Mouse (Mus musculus): Measurements from ENCODE around the gene Mamstr. TPM values are rescaled to one million over a fixed set of nuclear protein-coding genes. Genes with fewer than 3 reads are reported as not detected.

Gene Mamstr
- polyA plus RNA-seq (2012; rRNA removed), result 6.1 and 7.7 TPM in 2 replicates

DNA sequence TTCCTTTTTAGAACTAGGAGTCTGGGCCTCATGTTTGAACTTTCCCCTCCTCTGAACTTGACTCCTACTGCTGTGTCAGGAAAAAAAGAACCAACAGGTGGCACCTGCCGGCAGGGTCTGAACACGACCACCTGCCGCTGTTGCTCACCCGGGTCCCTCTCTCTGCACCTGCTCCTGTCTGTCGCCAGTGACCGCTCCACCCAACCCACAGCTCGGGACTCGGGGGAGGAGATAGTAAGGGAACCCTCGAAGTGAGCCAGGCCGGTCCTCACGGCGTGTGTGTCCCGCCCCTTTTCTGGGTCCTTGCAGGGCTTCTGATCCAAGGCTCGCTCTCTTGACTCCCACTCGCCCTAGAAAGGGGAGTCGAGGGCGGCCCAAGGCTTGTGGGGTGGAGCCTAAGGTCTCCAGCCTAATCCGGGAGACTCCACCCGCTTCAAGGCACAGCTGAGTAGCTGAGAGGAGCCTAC is at the start of gene Mamstr:
Mamstr (plus strand) TSS at position 417 of the 467 bp plus-strand sequence.
- no peak for DNase-seq (ENCODE audit: low read depth)

DNA sequence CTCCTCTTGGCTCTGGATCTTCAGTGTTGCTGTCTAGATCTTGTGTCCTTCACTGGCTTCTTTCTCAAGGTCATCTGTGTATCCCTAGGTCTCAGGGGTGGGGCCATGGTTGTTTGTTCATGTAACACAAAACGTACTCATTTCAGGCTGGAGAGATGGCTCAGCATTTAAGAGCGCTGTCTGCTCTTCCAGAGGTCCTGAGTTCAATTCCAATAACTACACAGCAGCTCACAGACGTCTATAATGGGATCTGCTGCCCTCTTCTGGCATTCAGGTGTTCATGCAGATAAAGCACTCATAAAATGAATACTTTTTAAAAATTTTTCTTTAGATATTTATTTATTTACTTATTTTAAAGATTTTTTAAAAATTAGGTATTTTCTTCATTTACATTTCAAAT is 48.9 kb upstream of the Mamstr start:
- no peak for DNase-seq (ENCODE audit: low read depth)

DNA sequence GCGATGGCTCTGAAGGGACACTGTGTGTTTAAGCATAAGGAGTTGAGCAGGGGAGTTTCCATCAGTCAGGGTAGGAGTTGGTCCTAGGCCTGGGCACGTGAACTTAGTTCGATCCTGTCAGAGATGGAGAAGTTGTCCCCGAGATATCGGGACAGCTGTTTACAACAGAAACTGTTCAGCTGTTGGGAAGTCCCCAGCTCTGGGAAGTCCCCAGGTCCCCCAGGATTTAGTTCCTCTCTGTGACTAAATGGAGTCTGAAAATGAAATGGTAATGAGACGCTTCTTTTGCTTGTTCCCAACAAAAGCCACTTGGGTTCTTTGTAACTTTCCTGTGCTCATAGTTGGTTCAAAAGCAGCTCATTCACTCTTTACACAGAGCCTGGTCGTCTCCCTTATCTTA is 47.9 kb upstream of the Mamstr start:
- no peak for DNase-seq (ENCODE audit: low read depth)

DNA sequence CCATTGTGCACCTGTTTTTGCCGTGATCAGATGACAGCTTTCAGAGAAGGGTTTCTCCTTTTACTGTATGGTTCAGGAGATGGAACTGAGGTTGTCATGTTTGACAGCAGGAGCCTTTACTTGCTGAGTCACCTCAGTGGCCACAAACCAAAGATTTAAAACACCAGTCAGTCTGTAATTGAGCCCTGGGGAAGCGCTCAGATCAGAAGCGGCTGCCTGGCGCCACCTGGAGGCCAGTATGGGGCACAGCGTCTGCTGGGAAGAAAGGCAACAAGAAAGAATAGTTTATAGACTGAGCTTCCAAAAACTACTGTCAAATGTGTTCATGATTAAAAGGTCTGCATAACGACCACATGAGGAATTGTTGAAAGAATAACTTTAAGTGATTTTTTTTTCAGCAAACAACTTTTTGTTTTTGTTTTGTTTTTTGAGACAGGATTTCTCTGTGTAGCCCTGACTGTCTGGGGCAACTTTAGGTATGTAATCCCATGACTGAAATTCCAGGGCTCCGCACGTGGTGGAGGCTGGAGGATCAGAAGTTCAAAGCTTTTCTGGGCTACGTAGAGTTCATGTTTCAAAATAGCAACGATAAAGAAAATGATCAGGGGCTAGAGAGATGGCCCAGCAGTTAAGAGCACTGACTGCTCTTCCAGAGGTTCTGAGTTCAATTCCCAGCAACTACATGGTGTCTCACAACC is 46.5 kb upstream of the Mamstr start:
- no peak for DNase-seq (ENCODE audit: low read depth)

- no peak for DNase-seq (ENCODE audit: low read depth)
Observed at GRCm38 (mm10) chr7:45595176-45595575, 44.6 kb upstream of the Mamstr start.

DNA sequence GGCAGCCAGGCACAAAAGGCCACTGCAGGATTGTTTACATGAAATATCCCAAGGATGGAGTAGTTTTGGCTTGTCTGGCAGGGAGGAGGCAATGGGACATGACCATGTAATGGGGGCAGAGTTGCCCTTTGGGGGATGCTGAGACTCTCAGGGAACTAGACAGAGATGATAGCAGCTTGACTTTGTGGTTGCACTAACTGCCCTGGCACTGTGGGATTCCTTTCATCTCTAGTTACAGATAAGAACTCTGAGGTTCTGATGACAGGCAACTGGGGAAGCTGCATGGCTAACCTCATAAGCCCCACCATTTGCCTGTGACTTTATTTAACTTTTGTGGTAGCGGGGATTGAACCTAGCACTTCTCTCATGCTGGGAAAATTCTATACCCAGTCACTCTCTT is 43.7 kb upstream of the Mamstr start:
- DNase-seq (ENCODE audit: low read depth), result no peak

- no peak for DNase-seq (ENCODE audit: low read depth)
Observed at GRCm38 (mm10) chr7:45597013-45597412, 42.8 kb upstream of the Mamstr start.

GRCm38 (mm10) chr7:45597527-45597926 is 42.2 kb upstream of the Mamstr start:
- no peak for DNase-seq (ENCODE audit: low read depth)

DNA sequence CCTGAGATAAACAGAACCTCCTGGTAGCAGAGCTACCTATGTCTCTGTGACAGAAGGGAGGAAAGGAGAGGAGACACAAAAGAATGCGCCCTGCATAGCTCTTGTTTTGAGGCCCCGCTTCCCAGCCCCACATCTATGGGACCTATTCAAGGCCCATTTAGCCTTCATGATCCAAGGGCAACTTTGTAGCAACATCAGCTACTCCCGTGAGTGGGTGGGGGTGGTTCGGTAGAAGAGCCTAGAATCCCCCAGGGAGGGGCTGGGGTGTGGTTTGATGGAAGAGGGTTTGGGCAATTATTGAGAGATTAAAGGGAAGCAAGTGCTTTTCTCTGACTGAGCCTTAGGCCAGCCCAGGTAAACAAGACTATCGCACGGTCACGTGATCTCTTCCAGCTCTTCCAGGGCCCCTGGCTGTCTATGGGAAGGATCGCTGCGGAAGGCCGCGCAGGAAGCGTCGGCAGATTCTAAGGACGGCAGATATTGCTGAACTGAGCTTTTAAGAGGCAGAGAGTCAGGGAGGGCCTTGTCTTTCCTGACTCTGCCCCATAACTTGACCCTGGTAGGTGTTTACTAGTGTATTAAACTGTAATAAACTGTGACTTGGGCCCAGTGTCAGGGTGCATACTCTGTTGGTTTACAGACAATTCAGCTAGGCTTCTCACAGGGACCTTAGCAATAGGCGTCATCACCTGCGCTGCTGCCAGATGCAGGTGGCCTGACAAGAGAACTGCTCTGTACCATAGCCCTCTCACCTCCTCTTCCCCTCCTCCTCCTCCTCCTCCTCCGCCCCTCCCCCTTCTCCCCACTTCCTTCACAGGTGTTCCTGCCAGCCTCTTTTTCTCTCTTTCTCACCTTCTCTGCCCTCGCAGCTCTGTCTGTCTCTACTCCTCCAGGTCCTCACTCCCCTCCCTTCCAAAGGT is 40.6 kb upstream of the Mamstr start:
- no peak for DNase-seq (ENCODE audit: low read depth)

GRCm38 (mm10) chr7:45605704-45606289 is 34.0 kb upstream of the Mamstr start:
- no peak for DNase-seq (ENCODE audit: low read depth)

- no peak for DNase-seq (ENCODE audit: low read depth)
Observed at GRCm38 (mm10) chr7:45609511-45609910, 30.3 kb upstream of the Mamstr start.

DNA sequence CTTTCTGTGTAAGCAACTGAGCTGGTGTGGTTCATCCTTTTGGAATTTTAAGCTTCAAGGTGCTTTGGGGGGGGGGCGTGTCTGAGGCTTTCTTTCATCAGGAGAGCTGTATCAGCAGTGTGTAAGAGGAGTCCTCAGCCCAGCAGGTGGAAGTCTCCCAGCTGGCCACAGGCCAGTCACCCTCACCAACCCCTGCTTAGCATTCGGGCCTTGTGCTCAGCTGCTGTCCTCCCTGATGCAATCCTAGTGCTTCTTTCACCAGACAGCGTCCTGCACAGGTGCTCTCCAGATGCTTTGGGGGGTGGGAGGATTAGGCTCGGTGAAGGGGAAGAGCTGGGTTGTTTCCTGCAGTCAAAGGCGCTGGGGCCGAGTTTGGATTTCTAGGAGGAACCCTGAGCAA is 23.5 kb upstream of the Mamstr start:
- no peak for DNase-seq (ENCODE audit: low read depth)

DNA sequence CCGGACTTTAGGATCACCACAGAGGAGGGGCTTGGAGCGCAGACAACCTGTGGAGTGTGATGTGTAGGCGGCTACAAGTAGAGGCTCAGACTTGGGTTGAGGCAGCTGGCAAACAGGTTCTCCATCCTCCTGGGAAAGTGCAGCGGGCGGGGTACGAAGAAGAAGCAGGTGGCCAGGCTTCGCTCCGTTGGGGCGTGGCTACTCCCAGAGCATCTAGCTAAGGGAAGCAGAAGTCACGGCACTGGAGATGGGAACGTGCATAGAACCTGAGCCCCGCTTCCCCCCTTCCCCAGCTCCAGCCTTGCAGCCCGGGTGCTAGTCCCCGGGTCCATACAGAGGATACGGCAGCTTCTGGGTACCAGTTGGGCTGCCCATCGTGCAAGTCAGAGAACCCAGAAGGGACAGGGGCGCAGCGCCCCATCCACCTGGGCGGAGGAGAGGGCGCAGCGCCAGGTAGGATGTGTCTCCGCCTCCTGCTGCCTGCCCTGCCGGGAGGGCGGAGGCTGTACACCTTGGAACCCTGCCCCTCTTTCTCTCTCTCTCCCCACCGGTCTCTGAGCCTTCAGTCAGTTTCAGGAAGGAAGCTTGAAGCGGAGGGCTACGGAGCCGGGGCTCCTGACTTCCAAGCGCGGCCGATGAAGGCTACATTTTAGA is 22.6 kb upstream of the Mamstr start, which contains the start of gene Fut1:
Fut1 (plus strand) TSS at position 248 of the 654 bp plus-strand sequence.
- DNase-seq (ENCODE audit: low read depth), result no peak

DNA sequence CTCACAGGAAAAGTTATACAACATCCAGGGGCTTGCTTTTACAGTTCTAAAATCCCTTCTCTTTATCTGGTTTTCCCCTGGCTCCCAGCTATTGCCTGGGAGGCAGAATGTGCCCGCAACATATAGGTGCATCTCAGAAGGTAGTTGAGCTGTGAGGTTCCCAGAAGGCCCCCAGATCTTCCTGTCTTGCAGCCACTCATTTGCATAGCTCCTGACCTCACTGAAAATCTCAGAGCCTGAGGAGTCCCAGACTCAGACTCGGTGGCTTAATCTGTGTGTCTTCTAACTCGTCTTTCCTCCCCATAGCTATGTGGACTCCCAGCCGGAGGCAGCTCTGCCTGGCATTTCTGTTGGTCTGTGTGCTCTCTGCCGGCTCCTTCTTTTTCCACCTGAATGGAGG is 21.5 kb upstream of the Mamstr start:
- DNase-seq (ENCODE audit: low read depth), result no peak

DNA sequence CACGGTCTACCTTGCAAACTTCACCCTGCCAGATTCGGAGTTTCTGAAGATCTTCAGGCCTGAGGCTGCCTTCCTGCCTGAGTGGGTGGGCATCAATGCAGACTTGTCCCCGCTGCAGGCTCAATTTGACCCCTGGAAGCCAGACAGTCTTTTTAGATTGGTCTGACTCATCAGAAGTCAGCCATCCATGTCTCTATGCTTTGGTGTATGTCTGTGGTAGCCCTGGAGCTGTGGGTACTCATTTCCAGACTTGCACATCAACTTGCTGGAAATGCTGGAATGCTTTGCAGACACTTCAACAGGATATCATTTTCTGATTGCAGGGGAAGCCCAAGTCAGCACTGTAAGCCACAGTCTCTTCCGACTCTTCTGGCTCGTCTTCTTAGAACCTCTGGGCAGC is 20.2 kb upstream of the Mamstr start:
- no peak for DNase-seq (ENCODE audit: low read depth)

DNA sequence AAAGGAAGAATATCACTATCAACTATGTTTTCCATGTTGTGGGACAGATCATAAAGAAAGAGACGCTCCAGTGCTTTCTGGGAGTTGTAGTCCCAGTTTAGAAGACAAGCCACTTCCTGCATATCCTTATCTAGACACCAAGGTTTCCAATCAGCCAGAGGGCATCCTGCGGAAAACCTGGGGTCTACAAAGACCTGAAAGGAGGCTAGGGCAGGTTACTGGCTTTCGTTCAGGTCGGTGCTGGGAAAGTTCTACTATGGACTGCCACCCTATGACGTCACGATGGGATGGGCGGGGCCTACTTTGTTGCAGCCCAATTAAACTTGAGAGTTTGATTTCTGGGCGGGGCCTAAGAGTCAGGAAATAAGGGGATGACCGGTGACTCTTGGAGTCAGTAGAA is 18.3 kb upstream of the Mamstr start, which contains the start of gene Izumo1:
Izumo1 (plus strand) TSS at position 369 of the 400 bp plus-strand sequence.
- DNase-seq (ENCODE audit: low read depth), result no peak

DNA sequence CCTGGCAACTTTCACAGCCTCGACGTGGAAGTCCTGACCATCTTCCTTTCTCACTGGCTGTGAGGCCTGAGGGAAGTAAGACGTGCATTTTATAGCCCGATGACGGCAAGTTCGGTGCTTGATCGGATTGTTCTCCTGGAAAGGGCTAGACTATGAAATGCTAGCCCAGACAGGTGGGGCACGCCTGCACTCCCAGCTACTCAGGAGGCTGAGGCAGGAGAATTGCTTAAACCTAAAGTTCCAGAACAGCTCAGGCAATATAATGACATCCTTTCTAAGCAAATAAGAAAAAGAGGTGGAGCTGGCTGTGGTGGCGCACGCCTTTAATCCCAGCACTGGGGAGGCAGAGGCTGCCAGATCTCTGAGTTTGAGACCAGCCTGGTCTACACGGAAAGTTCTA is 16.3 kb upstream of the Mamstr start:
- DNase-seq (ENCODE audit: low read depth), result no peak

DNA sequence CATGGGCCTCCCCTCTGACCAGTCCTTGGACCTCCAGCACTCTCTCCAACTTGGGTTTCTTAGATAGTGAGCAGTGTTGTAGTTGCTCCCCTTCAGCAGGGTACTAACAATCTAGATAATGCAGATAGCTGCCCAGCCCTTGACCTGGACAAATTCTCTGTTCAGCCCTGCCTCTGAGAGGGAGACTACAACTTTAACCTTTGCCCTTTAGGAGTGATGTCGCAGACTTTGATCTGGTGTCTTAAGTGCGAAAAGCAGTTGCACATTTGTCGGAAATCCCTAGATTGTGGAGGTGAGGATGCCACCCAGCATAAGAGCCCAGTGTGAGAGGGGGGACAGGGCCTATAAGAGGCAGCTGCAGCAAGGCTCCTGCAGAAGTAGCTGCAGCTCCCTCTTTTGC is 15.1 kb upstream of the Mamstr start:
- DNase-seq (ENCODE audit: low read depth), result no peak

DNA sequence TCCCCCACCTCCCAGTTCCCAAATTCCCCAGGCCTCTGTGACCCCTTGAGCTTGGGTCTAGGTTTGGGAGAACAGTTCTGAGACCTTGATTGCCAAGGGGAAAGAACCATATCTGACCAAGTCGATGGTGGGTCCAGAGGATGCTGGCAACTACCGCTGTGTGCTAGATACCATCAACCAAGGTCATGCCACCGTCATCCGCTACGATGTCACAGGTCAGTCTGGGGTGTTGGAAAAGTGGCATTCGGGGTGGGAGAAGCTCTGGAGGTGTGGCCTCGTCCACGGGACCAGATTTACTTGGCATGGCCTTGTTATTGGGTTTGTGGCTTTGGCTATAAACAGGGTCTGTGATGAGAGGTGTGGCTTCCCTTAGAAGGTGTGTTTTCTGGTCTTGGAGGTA is 14.3 kb upstream of the Mamstr start:
- no peak for DNase-seq (ENCODE audit: low read depth)

DNA sequence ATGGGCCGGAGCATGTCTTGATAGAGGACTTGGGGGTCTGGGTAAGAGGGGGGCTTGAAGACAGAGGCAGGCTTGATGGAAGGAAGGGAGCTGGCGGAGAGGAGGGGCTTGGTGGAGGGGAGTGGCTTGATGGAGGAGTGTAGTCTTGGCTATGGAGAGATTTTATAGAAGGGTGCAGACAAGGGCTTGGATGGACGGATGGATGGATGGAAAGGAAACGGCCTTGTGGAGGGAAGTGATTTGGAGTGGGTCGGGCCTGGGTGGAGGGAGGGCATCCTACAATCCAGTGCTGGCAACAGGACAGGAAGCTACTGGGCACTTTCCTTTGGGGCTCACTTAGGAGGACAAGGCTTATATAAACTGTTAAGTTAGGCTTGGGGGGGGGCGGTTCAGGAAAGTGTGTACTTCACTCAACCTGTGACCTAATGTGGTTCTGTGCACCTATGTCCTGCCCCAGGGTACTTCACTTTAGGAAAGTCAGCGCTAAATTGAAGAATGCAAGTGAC is 13.2 kb upstream of the Mamstr start:
- no peak for DNase-seq (ENCODE audit: low read depth)

- DNase-seq (ENCODE audit: low read depth), result no peak
Observed at GRCm38 (mm10) chr7:45627261-45627660, 12.5 kb upstream of the Mamstr start, which contains the start of gene Rasip1. Rasip1 (plus strand) TSS chr7:45627488.
